Mouse (Mus musculus) lung, adult 2 months (tissue): ENCODE data around the gene Zfp385b.

Source experiments
- CTCF ChIP-seq: fragments of 200-500 bp; IDR thresholded peaks from 2 replicates; pipeline ENCODE4 v1.5.1; 2011; ENCODE audit warnings: mild to moderate bottlenecking, low read length, control low read depth; ENCODE audit not compliant: insufficient read depth
- POLR2A ChIP-seq: fragments of 200-500 bp; IDR thresholded peaks from 2 replicates; pipeline ENCODE4 v1.6.1; 2011; ENCODE audit warnings: low read depth, mild to moderate bottlenecking, control low read depth, low read length, borderline replicate concordance; ENCODE audit errors: extremely low read depth

DNA sequence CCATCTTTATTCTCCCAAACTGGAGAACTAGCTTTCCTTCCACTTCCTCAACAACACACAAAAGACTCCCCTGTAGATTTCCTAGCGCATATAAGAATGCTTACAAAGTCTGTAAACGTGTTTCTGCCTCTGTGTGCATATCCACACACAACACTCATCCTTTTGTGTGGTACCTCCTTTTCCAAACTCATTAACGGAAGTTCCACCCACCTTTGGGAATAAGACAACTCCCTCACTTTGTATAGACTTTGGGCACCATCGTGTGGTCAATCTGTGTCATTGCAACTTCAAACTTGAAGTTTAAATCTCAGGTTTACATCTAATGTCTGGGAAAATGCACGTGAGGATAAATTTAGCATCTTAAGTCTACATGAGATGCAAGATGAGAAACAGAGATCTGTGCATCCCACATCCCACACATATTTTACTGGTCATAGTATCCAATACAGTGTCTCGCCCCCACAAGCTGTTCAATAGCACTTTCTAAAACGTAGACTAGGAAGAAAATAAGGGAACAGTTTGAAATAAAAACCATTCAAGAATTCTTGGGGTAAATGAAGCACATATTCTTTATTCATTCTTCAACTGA, 110.1 kb downstream of the Zfp385b start:
- TF ChIP-seq POLR2A: no peak
- TF ChIP-seq CTCF: 0 out of 2 replicates have a peak, but pooled peaks have one; percentile 15
